Mouse (Mus musculus) layer of hippocampus, adult 6 months (tissue): ENCODE data around the gene Ap2s1. TPM values are rescaled to one million over a fixed set of nuclear protein-coding genes. Genes with fewer than 3 reads are reported as not detected.

Experiments used
- long read RNA-seq, 2 experiments: library from polyadenylated mRNA; unstranded; transcript quantifications; one replicate each; pipeline ENCODE4 v2.0.0; 2019 to 2020
- polyA plus RNA-seq: library from polyadenylated mRNA; unstranded; fragments of <200 nt; fragmentation: Nextera tagmentation; gene quantifications from 2 replicates; pipeline ENCODE4 v1.2.3, GENCODE M21; 2021

The Ap2s1 gene
- 475 and 500 TPM in 2 replicates for polyA plus RNA-seq
- long read RNA-seq, experiment 1, transcript Ap2s1-201 (5 exons, 836 nt): major isoform, 309 of 337 reads
- long read RNA-seq, experiment 1, transcript Ap2s1-202 (3 exons, 1,054 nt): minor isoform, 5 of 337 reads
- long read RNA-seq, experiment 1, partial matches to known transcripts: 18 of 337 reads
- long read RNA-seq, experiment 1, other reads (novel, unspliced or antisense): 4 of 337 reads
- long read RNA-seq, experiment 2, transcript Ap2s1-201 (5 exons, 836 nt): major isoform, 65 of 70 reads
- long read RNA-seq, experiment 2, partial matches to known transcripts: 0 of 70 reads
- long read RNA-seq, experiment 2, other reads (novel, unspliced or antisense): 5 of 70 reads

GRCm38 (mm10) chr7:16738073-16738696, at the start of gene Ap2s1:
TSS of gene Ap2s1 (plus strand) at chr7:16738410.

DNA sequence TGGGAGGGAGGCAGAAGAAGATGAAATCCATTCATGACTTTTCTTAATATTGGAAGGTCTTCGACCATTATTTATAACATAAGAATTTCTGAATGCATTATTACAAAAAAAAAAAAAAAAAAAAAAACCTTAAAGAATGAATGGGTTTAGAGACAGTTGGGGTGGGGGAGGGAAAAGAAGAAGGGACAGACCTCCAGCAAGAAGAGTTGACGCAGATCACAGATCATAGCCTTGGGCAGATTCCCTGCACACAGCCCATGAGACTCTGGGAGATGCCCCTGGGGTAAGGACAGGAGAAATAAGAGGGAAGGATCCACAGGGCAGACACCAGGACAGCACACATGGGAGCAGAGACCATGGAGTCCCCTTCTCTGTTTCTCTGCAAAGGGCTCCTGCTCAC, 16.6 kb upstream of the Ap2s1 start, which contains the start of gene Ceacam9:
Gene Ceacam9, plus strand, starts transcription at position 301 of the 400 bp plus-strand sequence.

DNA sequence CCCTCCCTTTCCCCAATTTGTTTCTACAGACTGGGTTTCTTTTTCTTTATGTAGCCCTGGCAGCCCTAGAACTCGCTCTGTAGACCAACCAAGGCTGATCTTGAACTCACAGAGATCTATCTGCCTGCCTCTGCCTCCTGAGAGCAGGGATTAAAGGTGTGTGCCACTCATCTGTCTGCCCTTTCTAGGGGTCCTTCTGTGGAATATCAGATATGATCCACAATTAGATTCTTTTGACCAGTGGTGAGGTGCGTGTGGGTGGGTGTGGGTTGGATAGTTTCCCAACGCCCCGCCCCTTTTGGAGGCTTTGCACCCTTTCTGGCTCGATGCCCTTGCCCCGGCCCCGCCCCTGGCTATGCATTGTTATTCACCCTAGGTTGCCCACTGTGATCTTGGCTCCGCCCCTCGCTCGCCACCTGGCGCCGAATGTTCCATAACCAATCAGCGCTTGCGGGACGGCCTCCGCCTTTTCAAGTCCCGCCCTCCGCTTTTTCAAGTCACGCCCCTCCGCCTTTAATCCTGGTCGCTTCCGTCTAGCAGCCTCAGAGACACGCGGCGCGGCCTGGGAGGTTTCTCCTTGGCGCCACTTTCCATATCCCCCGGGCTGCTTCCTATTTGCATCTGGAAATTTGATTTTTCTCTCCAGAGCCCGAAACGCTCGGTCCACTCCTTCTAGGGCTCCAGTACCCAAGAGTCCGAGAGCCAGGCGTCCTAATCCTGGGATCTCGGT, 42.8 kb downstream of the Ap2s1 start, which contains the start of gene Slc1a5:
Gene Slc1a5, plus strand, starts transcription at position 516 of the 730 bp plus-strand sequence.

Other genes starting within 250 kb of the Ap2s1 start
- 11.8 and 13.4 TPM in 2 replicates for gene Arhgap35, start 123.4 kb upstream of the Ap2s1 start, polyA plus RNA-seq
- 0.13 TPM in 1 of 2 replicates, not detected in the other for gene Ceacam15, start 62.7 kb upstream of the Ap2s1 start, polyA plus RNA-seq
- 0.10 TPM in 1 of 2 replicates, not detected in the other for gene Ceacam9, start 16.5 kb upstream of the Ap2s1 start, polyA plus RNA-seq
- gene Slc1a5, start 42.9 kb downstream of the Ap2s1 start, polyA plus RNA-seq: 0.74 and 1.3 TPM in 2 replicates
- gene Strn4, start 77.5 kb downstream of the Ap2s1 start, polyA plus RNA-seq: 50.3 and 63.2 TPM in 2 replicates
- gene Fkrp, start 78.3 kb downstream of the Ap2s1 start, polyA plus RNA-seq: 20.2 and 23.1 TPM in 2 replicates
- 0.85 and 0.94 TPM in 2 replicates for gene Prkd2, start 104.5 kb downstream of the Ap2s1 start, polyA plus RNA-seq
- 9.3 and 10.3 TPM in 2 replicates for gene Dact3, start 136.9 kb downstream of the Ap2s1 start, polyA plus RNA-seq
- 4.5 and 5.7 TPM in 2 replicates for gene Gng8, start 153.4 kb downstream of the Ap2s1 start, polyA plus RNA-seq
- 0.05 and 0.08 TPM in 2 replicates for gene Ptgir, start 168.1 kb downstream of the Ap2s1 start, polyA plus RNA-seq
- gene Calm3, start 185.7 kb downstream of the Ap2s1 start, polyA plus RNA-seq: 493 and 510 TPM in 2 replicates
- gene Pnmal2, start 206.3 kb downstream of the Ap2s1 start, polyA plus RNA-seq: 112 and 113 TPM in 2 replicates
- gene Pnmal1, start 221.3 kb downstream of the Ap2s1 start, polyA plus RNA-seq: 64.1 and 64.5 TPM in 2 replicates
- 9.1 and 9.2 TPM in 2 replicates for gene Gm42372, start 244.7 kb downstream of the Ap2s1 start, polyA plus RNA-seq